Mouse (Mus musculus) gastrocnemius, postnatal 36 days (tissue): ENCODE measurements at regions not wholly inside any gene's neighbourhood (a gene's known extent, or its start where the extent isn't known, plus 50 kb on each side); places are given as distances from the start of the nearest gene placed in this dataset.

Experiments used
- DNase-seq, 2 experiments: peaks; one replicate each; pipeline ENCODE4 v3.0.0; 2022
- intact Hi-C: fragments of 180-260 bp; cut with DNase I; formaldehyde crosslinking; loops from one replicate; pipeline ENCODE4 v1.15.1; 2025

DNA sequence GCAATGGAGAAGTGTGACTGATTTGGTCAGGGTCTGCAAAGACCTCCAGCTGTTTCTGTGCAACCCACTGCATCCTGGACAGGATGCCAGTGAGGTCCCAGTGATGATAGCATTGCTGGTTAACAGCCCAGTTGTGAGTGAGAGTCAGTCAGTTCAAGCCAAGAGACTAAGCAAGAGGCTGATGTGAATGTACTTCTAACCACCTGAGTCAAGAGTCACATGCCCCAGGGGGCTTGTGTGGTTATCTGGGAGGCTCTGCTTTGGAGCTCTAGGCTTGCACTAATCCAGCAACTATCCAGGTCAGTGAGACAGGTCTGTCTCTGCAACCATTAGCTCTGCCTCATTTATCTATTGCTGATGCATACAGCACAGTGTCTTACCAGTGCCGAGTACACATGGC lies 55.5 kb upstream of the Irf2bp2 start:
- no peak for DNase-seq
- intact Hi-C loops, result no loop called here

- DNase-seq, result no peak
- intact Hi-C loops, result no loop called here
Measured at GRCm38 (mm10) chr8:126647350-126647749, 53.6 kb upstream of the Irf2bp2 start.

GRCm38 (mm10) chr8:126646604-126647311 lies 53.0 kb upstream of the Irf2bp2 start:
- DNase-seq, result no peak
- intact Hi-C loops, result no loop called here

GRCm38 (mm10) chr8:126644179-126644578 lies 50.4 kb upstream of the Irf2bp2 start:
- no peak for DNase-seq
- intact Hi-C loops, result no loop called here
